Mouse (Mus musculus): ENCODE measurements around the gene Ruvbl2. TPM values are rescaled to one million over a fixed set of nuclear protein-coding genes. Genes with fewer than 3 reads are reported as not detected.

Ruvbl2 gene
- 41.3 and 64.9 TPM in 2 replicates for polyA plus RNA-seq (2012; rRNA removed; ENCODE audit: low replicate concordance)

DNA sequence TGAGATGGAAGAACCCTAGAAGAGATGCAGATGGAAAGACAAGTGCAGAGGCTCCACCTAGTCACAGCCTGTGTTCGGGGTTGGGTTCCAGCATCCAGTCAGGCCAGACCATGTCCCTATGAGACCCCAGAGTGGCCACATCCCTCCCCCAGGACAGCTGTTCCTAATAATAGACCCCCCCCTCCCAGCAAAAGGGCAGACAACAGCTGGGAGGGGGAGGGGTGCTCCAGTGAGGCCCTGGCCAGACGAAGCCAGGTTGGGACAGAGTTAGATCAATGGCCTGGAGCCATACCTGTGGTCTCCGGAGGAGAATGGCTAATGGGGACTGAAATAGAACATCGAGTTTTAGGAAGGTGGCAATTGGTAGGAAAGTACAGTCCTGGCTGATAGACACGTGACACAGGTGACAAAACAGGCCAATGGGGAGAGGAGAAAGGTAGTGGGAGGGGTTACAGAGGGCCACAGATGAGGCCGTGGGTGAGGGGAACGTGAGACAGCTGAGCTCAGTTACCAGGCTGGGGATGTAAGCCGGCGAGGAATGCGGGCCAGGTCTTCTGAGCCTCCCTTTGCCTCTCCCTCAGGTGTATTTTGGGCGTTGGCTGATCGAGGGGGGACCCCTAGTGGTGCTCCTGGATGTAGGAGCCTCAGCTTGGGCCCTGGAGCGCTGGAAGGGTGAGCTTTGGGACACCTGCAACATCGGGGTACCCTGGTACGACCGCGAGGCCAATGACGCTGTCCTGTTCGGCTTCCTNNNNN, at the start of gene Ruvbl2:
Gene Ruvbl2 (minus strand): TSS at position 576 of the 756 bp plus-strand sequence.

GRCm38 (mm10) chr7:45486761-45487415, 49.0 kb upstream of the Ruvbl2 start, which contains the start of gene Gm45808:
Gene Gm45808, minus strand, starts transcription at chr7:45486811.

GRCm38 (mm10) chr7:45481374-45481927, 43.6 kb upstream of the Ruvbl2 start, which contains the start of gene Tulp2:
Gene Tulp2, plus strand, starts transcription at chr7:45481877.

GRCm38 (mm10) chr7:45466283-45467089, 28.6 kb upstream of the Ruvbl2 start, which contains the start of gene Bax:
Gene Bax, minus strand, starts transcription at chr7:45466898.

GRCm38 (mm10) chr7:45459564-45460140, 21.8 kb upstream of the Ruvbl2 start, which contains the start of gene Ftl1:
Gene Ftl1, minus strand, starts transcription at chr7:45459884.

GRCm38 (mm10) chr7:45434203-45435015, 3.5 kb downstream of the Ruvbl2 start, which contains the start of gene Gys1:
Gene Gys1, plus strand, starts transcription at chr7:45434844.

GRCm38 (mm10) chr7:45420615-45420919, 17.3 kb downstream of the Ruvbl2 start, which contains the start of gene Lhb:
Gene Lhb, plus strand, starts transcription at chr7:45420820.

GRCm38 (mm10) chr7:45413113-45413863, 24.6 kb downstream of the Ruvbl2 start, which contains the start of gene Ntf5:
Gene Ntf5, plus strand, starts transcription at chr7:45413695.

GRCm38 (mm10) chr7:45405091-45406075, 32.5 kb downstream of the Ruvbl2 start, which contains the start of gene Kcna7:
Gene Kcna7, plus strand, starts transcription at chr7:45405653.

DNA sequence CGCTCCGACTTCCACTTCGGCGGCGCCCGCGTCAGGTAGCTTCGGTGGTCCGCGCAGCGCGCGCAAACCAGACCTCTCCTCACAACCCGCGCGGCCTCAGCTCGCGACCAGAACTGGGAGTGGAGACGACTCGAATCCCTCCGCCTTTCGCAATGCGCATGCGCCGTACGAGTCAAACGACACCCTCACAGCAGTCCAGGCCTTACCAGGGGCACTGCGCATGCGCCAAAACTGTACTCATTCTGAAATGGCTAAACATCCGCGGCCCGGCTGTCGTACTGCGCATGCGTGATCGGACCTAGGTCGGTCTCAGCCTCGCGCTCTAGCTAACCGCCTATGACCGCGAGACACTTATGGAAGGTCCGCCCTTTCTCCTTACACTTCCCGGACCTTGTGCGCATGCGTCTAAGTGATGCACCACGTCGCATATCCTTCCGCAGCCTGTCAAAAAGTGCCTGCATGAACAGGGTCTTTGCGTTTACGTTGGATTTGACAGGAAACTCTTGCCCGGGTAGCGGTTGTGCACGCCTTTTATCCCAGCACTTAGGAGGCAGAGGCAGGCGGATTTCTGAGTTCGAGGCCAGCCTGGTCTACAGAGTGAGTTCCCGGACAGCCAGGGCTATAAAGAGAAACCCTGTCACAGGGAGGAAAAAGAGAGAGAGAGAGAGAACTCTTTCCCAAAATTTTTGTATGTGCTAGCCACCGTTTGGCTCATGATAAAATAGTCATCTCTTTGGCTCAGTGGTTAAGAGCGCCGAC, 42.1 kb downstream of the Ruvbl2 start, which contains the start of gene Snrnp70:
Gene Snrnp70 (minus strand): TSS at position 165 of the 759 bp plus-strand sequence.

Other genes with a start within 250 kb of the Ruvbl2 start
- 0.04 TPM in 1 of 2 replicates, not detected in the other for gene Ccdc155, start 233.2 kb downstream of the Ruvbl2 start, polyA plus RNA-seq (2012; rRNA removed; ENCODE audit: low replicate concordance)
- gene Dkkl1, start 225.9 kb downstream of the Ruvbl2 start, polyA plus RNA-seq (2012; rRNA removed; ENCODE audit: low replicate concordance) = 0.11 and 1.4 TPM in 2 replicates
- gene Tead2, start 222.3 kb downstream of the Ruvbl2 start, polyA plus RNA-seq (2012; rRNA removed; ENCODE audit: low replicate concordance) = 7.2 and 14.7 TPM in 2 replicates
- 12.2 and 41.2 TPM in 2 replicates for gene Cd37, start 199.0 kb downstream of the Ruvbl2 start, polyA plus RNA-seq (2012; rRNA removed; ENCODE audit: low replicate concordance)
- not detected in 2 replicates for gene Slc6a16, start 197.0 kb downstream of the Ruvbl2 start, polyA plus RNA-seq (2012; rRNA removed; ENCODE audit: low replicate concordance)
- 0.13 TPM in 1 of 2 replicates, not detected in the other for gene Slc6a21, start 160.6 kb downstream of the Ruvbl2 start, polyA plus RNA-seq (2012; rRNA removed; ENCODE audit: low replicate concordance)
- 125 and 254 TPM in 2 replicates for gene Trpm4, start 104.3 kb downstream of the Ruvbl2 start, polyA plus RNA-seq (2012; rRNA removed; ENCODE audit: low replicate concordance)
- gene Hrc, start 102.8 kb downstream of the Ruvbl2 start, polyA plus RNA-seq (2012; rRNA removed; ENCODE audit: low replicate concordance) = 0.09 and 0.55 TPM in 2 replicates
- gene Ppfia3, start 71.1 kb downstream of the Ruvbl2 start, polyA plus RNA-seq (2012; rRNA removed; ENCODE audit: low replicate concordance) = 34.3 and 84.9 TPM in 2 replicates
- gene Lin7b, start 67.5 kb downstream of the Ruvbl2 start, polyA plus RNA-seq (2012; rRNA removed; ENCODE audit: low replicate concordance) = 2.5 and 6.3 TPM in 2 replicates
- 112 and 146 TPM in 2 replicates for gene Snrnp70, start 42.4 kb downstream of the Ruvbl2 start, polyA plus RNA-seq (2012; rRNA removed; ENCODE audit: low replicate concordance)
- gene Kcna7, start 32.4 kb downstream of the Ruvbl2 start, polyA plus RNA-seq (2012; rRNA removed; ENCODE audit: low replicate concordance) = 0.05 TPM in 2 replicates
- 0.05 and 0.39 TPM in 2 replicates for gene Ntf5, start 24.4 kb downstream of the Ruvbl2 start, polyA plus RNA-seq (2012; rRNA removed; ENCODE audit: low replicate concordance)
- gene Lhb, start 17.3 kb downstream of the Ruvbl2 start, polyA plus RNA-seq (2012; rRNA removed; ENCODE audit: low replicate concordance) = 0.26 TPM in 1 of 2 replicates, not detected in the other
- 12.8 and 17.7 TPM in 2 replicates for gene Gys1, start 3.3 kb downstream of the Ruvbl2 start, polyA plus RNA-seq (2012; rRNA removed; ENCODE audit: low replicate concordance)
- gene Ftl1, start 21.8 kb upstream of the Ruvbl2 start, polyA plus RNA-seq (2012; rRNA removed; ENCODE audit: low replicate concordance) = 4,626 and 7,473 TPM in 2 replicates
- gene Bax, start 28.8 kb upstream of the Ruvbl2 start, polyA plus RNA-seq (2012; rRNA removed; ENCODE audit: low replicate concordance) = 99.5 and 120 TPM in 2 replicates
- gene Tulp2, start 43.8 kb upstream of the Ruvbl2 start, polyA plus RNA-seq (2012; rRNA removed; ENCODE audit: low replicate concordance) = 0.18 TPM in 1 of 2 replicates, not detected in the other
- not detected in 2 replicates for gene Gm45808, start 48.7 kb upstream of the Ruvbl2 start, polyA plus RNA-seq (2012; rRNA removed; ENCODE audit: low replicate concordance)
- gene Dhdh, start 50.7 kb upstream of the Ruvbl2 start, polyA plus RNA-seq (2012; rRNA removed; ENCODE audit: low replicate concordance) = 0.32 and 0.59 TPM in 2 replicates
- gene Nucb1, start 72.3 kb upstream of the Ruvbl2 start, polyA plus RNA-seq (2012; rRNA removed; ENCODE audit: low replicate concordance) = 567 and 598 TPM in 2 replicates
- gene Ppp1r15a, start 88.2 kb upstream of the Ruvbl2 start, polyA plus RNA-seq (2012; rRNA removed; ENCODE audit: low replicate concordance) = 18.7 and 21.9 TPM in 2 replicates
- gene Plekha4, start 88.2 kb upstream of the Ruvbl2 start, polyA plus RNA-seq (2012; rRNA removed; ENCODE audit: low replicate concordance) = 3.7 and 6.0 TPM in 2 replicates
- gene Hsd17b14, start 116.8 kb upstream of the Ruvbl2 start, polyA plus RNA-seq (2012; rRNA removed; ENCODE audit: low replicate concordance) = 0.63 and 0.78 TPM in 2 replicates
- gene Bcat2, start 132.1 kb upstream of the Ruvbl2 start, polyA plus RNA-seq (2012; rRNA removed; ENCODE audit: low replicate concordance) = 31.0 and 41.9 TPM in 2 replicates
- 2.2 TPM in 1 of 2 replicates, not detected in the other for gene Fgf21, start 177.4 kb upstream of the Ruvbl2 start, polyA plus RNA-seq (2012; rRNA removed; ENCODE audit: low replicate concordance)
- 0.47 and 1.1 TPM in 2 replicates for gene Fut1, start 179.2 kb upstream of the Ruvbl2 start, polyA plus RNA-seq (2012; rRNA removed; ENCODE audit: low replicate concordance)
- 0.25 and 0.43 TPM in 2 replicates for gene Izumo1, start 183.7 kb upstream of the Ruvbl2 start, polyA plus RNA-seq (2012; rRNA removed; ENCODE audit: low replicate concordance)
- 8.4 and 11.8 TPM in 2 replicates for gene Rasip1, start 189.4 kb upstream of the Ruvbl2 start, polyA plus RNA-seq (2012; rRNA removed; ENCODE audit: low replicate concordance)
- gene Mamstr, start 201.9 kb upstream of the Ruvbl2 start, polyA plus RNA-seq (2012; rRNA removed; ENCODE audit: low replicate concordance) = 1.1 and 2.0 TPM in 2 replicates
- 0.25 and 20.6 TPM in 2 replicates for gene Fut2, start 228.3 kb upstream of the Ruvbl2 start, polyA plus RNA-seq (2012; rRNA removed; ENCODE audit: low replicate concordance)
- 0.15 and 0.25 TPM in 2 replicates for gene Ntn5, start 245.9 kb upstream of the Ruvbl2 start, polyA plus RNA-seq (2012; rRNA removed; ENCODE audit: low replicate concordance)

Data from duodenum, adult 2 months (tissue).